Mouse (Mus musculus) lung, embryonic 14.5 days (tissue): ENCODE data around the gene Aatk. TPM values are rescaled to one million over a fixed set of nuclear protein-coding genes. Genes with fewer than 3 reads are reported as not detected.

Experiments used
- ATAC-seq: fragments of 200-750 bp; cut with Nextera tagmentation; 2 replicates; pipeline ENCODE4 v1.8.0; 2017; ENCODE audit warnings: mild to moderate bottlenecking, moderate TSS enrichment, moderate library complexity; ENCODE audit not compliant: insufficient read depth
- DNase-seq: peaks from one replicate; pipeline ENCODE4 v3.0.0-alpha.2; 2015
- H3K27ac ChIP-seq: fragments of 300-500 bp; sonication (generic); 2 replicates; pipeline ENCODE4 v1.5.1; 2014; ENCODE audit warnings: low read depth, mild to moderate bottlenecking, moderate library complexity
- H3K27me3 ChIP-seq: fragments of 300-500 bp; sonication (generic); 2 replicates; pipeline ENCODE4 v1.6.1; 2014; ENCODE audit warnings: low read length, control low read depth; ENCODE audit not compliant: insufficient read depth
- H3K36me3 ChIP-seq: fragments of 300-500 bp; sonication (generic); 2 replicates; pipeline ENCODE4 v1.6.1; 2014; ENCODE audit warnings: control low read depth; ENCODE audit not compliant: insufficient read depth
- H3K4me1 ChIP-seq: fragments of 300-500 bp; sonication (generic); 2 replicates; pipeline ENCODE4 v1.6.1; 2014; ENCODE audit warnings: antibody characterized with exemption, control low read depth; ENCODE audit not compliant: insufficient read depth
- H3K4me2 ChIP-seq: fragments of 300-500 bp; sonication (generic); 2 replicates; pipeline ENCODE4 v1.6.1; 2014; ENCODE audit warnings: mild to moderate bottlenecking
- H3K4me3 ChIP-seq: fragments of 300-500 bp; sonication (generic); 2 replicates; pipeline ENCODE4 v1.5.1; 2014; ENCODE audit warnings: low read depth, low read length
- H3K9ac ChIP-seq: fragments of 300-500 bp; sonication (generic); 2 replicates; pipeline ENCODE4 v1.6.1; 2014
- H3K9me3 ChIP-seq: fragments of 300-500 bp; sonication (generic); 2 replicates; pipeline ENCODE4 v1.6.1; 2016; ENCODE audit warnings: low read depth, low read length, control low read depth
- CTCF ChIP-seq: IDR thresholded peaks from 2 replicates; pipeline ENCODE4 v1.5.1; 2016; ENCODE audit warnings: antibody characterized with exemption, low read depth
- WGBS: fragments of 180-500 bp; shearing (Covaris S2); extraction: QIAGEN DNeasy Blood & Tissue Kit; methylation state at CpG from one replicate; pipeline ENCODE4 v1.1.7; 2014; 5-methylcytosine and 5-hydroxymethylcytosine counted together
- polyA plus RNA-seq: library from polyadenylated mRNA; unstranded; fragments of >200 nt; fragmentation: Nextera tagmentation; extraction: Ambion mirVana; gene quantifications from 2 replicates; pipeline ENCODE4 v1.2.1, GENCODE M21; 2014

Aatk gene
- polyA plus RNA-seq, 1 experiment from 2014 or later = 2.2 TPM

DNA sequence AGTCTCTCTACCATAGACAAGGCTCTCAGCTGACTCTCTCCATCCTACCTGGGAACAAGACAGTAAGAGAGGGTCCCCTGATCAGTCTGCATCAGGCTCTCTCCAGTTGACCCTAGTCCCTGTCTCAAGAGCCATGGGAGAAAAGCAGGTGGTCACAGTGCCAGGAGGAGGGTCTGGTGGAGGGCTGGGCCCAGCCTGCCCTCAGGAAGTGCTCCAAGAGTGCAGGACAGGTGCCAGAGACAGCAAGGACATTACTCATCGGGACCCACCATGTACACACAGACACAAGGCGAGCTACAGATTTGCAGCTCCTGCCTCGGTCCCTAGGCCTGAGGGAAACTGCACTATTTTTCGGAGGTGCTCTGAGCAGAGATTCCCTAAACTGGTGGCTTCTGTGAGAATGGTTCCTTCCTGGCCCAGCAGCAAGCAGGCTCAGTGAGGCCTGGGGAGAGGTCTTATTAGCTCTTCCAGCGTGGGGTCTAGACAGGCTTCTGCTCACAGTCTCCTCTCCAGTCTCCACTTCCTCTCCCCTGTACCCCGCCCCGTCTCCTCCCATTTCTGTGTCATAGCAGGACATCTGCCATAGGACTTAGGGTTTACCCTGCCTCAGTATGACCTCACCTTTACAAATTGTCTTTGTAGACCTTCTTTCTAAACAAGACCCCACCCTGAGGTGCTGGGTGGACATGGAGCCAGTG is 4.7 kb downstream of the Aatk start:
- Histone ChIP-seq H3K9me3 (no peaks in the 10 kb centered on the region), H3K9ac (no peak overlapping the region), H3K27ac (peak overlapping the region; percentile 65; the same call in 1 of the 2 replicates), H3K36me3 (no peaks in the 10 kb centered on the region), H3K4me3 (no peak overlapping the region), H3K4me1 (peaks cover 7% of the 10 kb centered on the region; the same call in 1 of the 2 replicates), H3K27me3 (peaks cover 15% of the 10 kb centered on the region), H3K4me2 (no peak overlapping the region)
- no peak for TF ChIP-seq CTCF
- ATAC-seq (no peak), DNase-seq (no peak)
- 56% methylated on average over 7 of the region's 7 CpGs for WGBS

DNA sequence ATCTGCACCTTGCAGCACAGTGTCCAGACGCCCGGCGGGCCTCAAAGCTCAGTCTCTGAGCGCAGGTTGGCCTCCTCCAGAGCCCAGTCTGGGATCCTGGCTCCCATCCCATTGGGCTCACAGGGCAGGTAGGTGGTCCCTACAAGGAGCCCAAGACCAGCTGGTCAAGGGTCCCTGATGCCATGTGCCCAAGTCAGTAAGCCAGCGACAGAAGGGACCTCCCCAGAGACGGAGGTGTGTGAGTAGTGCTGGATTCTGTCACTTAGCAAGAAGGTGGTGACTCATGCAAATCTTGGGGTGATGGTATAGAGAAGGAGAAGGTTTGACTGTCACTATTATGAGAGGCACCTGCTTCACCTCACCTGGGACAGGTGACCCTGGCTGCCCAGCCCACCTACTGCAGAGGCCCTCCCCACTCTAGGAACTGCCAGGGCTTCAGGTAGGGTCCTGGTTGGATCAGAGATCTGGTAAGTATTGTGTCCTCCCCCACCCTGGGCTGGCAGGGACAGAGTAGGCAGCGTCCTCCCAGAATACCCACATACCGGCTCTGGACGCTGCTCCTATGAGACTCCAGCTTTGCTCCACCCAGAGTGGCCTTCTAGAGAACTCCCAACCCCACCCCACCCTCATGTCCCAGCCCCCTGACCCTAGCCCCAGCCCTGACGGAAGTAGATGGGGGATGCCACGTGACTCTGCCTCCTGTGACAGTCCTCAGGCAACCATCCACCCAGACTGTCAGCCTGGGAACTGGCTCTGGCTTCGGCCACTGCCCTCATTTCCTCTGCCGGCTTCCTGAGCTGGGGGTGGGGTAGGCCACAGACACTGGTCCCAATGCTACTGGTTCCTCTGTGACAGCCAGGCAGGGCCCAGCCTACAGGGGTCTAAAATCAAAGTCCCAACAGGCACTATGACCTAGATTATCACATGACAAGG is 5.5 kb downstream of the Aatk start:
- no peaks in the 10 kb centered on the region for H3K36me3 ChIP-seq
- 57% methylated on average over 13 of the region's 13 CpGs for WGBS
- H3K4me3 ChIP-seq = no peak overlapping the region
- H3K27ac ChIP-seq = peak overlapping the region; percentile 65; the same call in 1 of the 2 replicates
- no peaks in the 10 kb centered on the region for H3K9me3 ChIP-seq
- H3K27me3 ChIP-seq = peaks cover 6% of the 10 kb centered on the region
- peak overlapping the region; percentile 31; the same call in 1 of the 2 replicates for H3K4me2 ChIP-seq
- TF ChIP-seq CTCF = no peak
- H3K4me1 ChIP-seq = peaks cover 7% of the 10 kb centered on the region; the same call in 1 of the 2 replicates
- no peak overlapping the region for H3K9ac ChIP-seq
- DNase-seq = peak; percentile 69
- ATAC-seq = peak; percentile 54; the same call in 1 of the 2 replicates

DNA sequence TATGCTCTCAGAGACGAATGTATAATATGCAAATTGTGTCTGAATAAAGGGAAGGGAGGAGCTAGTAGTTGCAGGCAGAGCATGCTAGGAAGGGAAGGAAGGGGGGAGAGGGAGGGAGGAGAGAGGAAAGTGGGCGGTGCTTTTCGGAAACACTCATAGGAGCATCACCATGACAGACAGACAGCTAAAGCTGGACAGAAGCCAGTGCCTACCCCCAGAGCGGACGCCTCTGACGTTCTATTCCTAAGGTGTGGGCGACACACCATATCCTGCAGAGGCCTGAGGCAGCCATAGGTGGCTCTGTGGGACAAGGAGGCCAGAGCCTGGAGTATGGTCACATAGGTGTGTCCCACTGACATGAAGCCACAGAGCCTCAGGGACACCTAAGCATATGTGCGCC is 6.5 kb downstream of the Aatk start:
- ATAC-seq = no peak
- H3K4me1 ChIP-seq = peaks cover 7% of the 10 kb centered on the region; the same call in 1 of the 2 replicates
- H3K4me2 ChIP-seq = no peak overlapping the region
- H3K36me3 ChIP-seq = no peaks in the 10 kb centered on the region
- peak; percentile 65 for DNase-seq
- WGBS = 43% methylated on average over 8 of the region's 8 CpGs
- H3K9me3 ChIP-seq = no peaks in the 10 kb centered on the region
- H3K27me3 ChIP-seq = no peaks in the 10 kb centered on the region
- H3K9ac ChIP-seq = no peak overlapping the region
- no peak overlapping the region; the same call in 1 of the 2 replicates for H3K27ac ChIP-seq
- no peak overlapping the region for H3K4me3 ChIP-seq
- no peak for TF ChIP-seq CTCF

DNA sequence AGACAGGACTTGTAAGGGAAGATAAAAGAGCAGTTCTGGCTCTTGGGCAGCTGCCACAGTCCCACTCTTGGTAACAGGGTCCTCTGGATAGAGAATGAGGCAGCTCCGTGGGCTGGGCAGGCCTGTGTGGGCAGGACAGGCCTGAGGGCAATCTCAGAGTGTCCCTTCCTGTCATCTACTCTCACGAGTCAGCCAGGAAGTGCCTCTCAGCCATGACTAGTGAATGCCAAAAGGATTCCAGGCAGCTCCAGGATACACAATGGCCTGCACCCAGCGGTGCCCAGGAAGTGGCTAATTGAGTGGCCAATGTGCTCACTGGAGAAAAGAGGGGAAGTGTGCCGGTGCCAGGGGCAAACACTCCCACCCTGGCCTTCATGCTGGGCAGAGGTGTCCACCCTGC is 7.4 kb downstream of the Aatk start:
- Histone ChIP-seq H3K27me3 (no peaks in the 10 kb centered on the region), H3K4me2 (no peak overlapping the region), H3K9me3 (no peaks in the 10 kb centered on the region), H3K4me3 (no peak overlapping the region), H3K4me1 (peaks cover 7% of the 10 kb centered on the region; the same call in 1 of the 2 replicates), H3K9ac (no peak overlapping the region), H3K36me3 (no peaks in the 10 kb centered on the region), H3K27ac (peak overlapping the region; percentile 22)
- TF ChIP-seq CTCF = no peak
- WGBS = 22% methylated on average over 4 of the region's 4 CpGs
- DNase-seq = peak; percentile 26
- no peak for ATAC-seq

DNA sequence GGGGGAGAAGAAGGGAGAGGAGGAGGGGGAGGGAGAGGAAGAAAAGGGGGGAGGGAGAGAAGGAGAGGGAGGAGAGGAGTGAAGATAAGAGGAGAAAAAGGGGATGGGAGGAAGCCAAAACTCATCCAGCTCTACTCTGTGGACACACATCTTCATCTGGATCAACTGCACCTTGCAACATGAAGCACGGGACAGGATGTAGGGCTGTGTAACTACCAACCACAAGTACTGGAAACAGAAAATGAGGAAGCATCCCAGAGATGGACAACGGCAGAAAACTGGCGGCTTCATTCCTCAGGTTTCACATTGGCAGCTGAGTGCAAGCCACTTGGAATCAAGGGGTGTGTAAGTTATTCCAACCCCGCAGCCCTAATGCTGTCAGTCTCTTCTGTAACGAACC is 12.2 kb downstream of the Aatk start:
- Histone ChIP-seq H3K36me3 (no peaks in the 10 kb centered on the region), H3K4me2 (no peak overlapping the region), H3K9me3 (no peaks in the 10 kb centered on the region), H3K9ac (no peak overlapping the region), H3K27me3 (no peaks in the 10 kb centered on the region), H3K4me3 (no peak overlapping the region), H3K4me1 (peaks cover 20% of the 10 kb centered on the region; the same call in 1 of the 2 replicates), H3K27ac (no peak overlapping the region)
- WGBS = 63% methylated on average over 5 of the region's 5 CpGs
- TF ChIP-seq CTCF = no peak
- ATAC-seq = no peak
- DNase-seq = no peak

DNA sequence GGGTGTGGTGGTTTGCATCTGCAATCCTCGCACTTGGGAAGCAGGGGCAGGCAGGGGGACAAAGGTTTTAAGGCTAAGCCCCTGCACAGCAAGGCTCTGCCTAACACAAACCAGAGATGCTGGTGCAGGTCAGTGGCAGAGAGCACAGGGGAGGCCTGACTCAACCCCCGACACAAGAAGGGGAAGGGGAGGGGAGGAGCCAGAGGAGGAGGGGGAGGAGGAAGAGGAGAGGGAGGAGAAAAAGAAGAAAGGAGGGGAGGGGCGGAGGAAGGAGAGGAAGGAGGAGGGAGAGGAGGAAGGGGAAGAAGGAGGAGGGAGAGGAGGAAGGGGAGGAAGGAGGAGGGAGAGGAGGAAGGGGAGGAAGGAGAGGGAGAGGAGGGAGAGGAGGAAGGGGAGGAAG is 12.7 kb downstream of the Aatk start:
- ATAC-seq = no peak
- TF ChIP-seq CTCF = no peak
- Histone ChIP-seq H3K36me3 (no peaks in the 10 kb centered on the region), H3K9ac (no peak overlapping the region), H3K9me3 (no peaks in the 10 kb centered on the region), H3K4me3 (no peak overlapping the region), H3K4me2 (no peak overlapping the region), H3K27me3 (no peaks in the 10 kb centered on the region), H3K27ac (peak overlapping the region; percentile 65; the same call in 1 of the 2 replicates), H3K4me1 (peaks cover 18% of the 10 kb centered on the region; the same call in 1 of the 2 replicates)
- no peak for DNase-seq
- WGBS = 37% methylated on average over 3 of the region's 3 CpGs
